Mouse (Mus musculus): ENCODE results near the gene Olfml2a. TPM values are rescaled to one million over a fixed set of nuclear protein-coding genes. Genes with fewer than 3 reads are reported as not detected.

Olfml2a gene
- total and polyA plus RNA-seq, 2 experiments from 2014 or later: 3.2 to 11.6 TPM

DNA sequence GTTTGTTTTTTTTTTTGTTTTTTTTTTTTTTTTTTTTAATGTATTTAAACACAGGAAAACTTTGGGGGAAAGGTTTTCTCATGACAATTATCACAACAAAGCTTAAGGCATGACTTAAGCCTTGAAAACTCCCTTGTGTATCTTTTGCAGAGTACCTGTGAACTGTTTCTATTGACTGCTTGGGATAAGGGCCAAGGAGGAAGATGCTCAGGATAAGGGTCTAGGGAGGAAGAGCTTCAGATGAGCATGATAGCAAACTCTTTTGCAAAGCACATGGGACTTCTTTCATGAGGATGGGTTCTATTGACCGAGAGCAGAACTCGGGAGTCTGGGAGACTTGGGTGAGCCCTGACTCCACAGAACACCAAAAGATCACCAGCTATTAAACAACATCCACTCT is 37.9 kb downstream of the Olfml2a start:
- Histone ChIP-seq H3K27me3 (ENCODE audit: insufficient read depth, low read length) (no peaks in the 10 kb centered on the region), H3K4me2 (ENCODE audit: low read depth) (no peak overlapping the region), H3K9me3 (ENCODE audit: low read length) (no peaks in the 10 kb centered on the region), H3K4me3 (ENCODE audit: low read depth, low read length) (no peak overlapping the region), H3K27ac (ENCODE audit: low read depth, low read length) (no peak overlapping the region), H3K36me3 (ENCODE audit: insufficient read depth) (no peaks in the 10 kb centered on the region), H3K9ac (no peak overlapping the region), H3K4me1 (ENCODE audit: insufficient read depth) (no peaks in the 10 kb centered on the region)
- no peak for DNase-seq
- ATAC-seq: no peak
- TF ChIP-seq CTCF (IDR thresholded peaks at IDR 0.05; ENCODE audit: low read depth): no peak
- WGBS: 92% methylated on average over 2 of the region's 2 CpGs

- Histone ChIP-seq H3K27me3 (ENCODE audit: insufficient read depth, low read length) (no peaks in the 10 kb centered on the region), H3K9me3 (ENCODE audit: low read length) (no peaks in the 10 kb centered on the region), H3K27ac (ENCODE audit: low read depth, low read length) (no peak overlapping the region), H3K4me3 (ENCODE audit: low read depth, low read length) (no peak overlapping the region), H3K9ac (no peak overlapping the region), H3K4me2 (ENCODE audit: low read depth) (no peak overlapping the region), H3K36me3 (ENCODE audit: insufficient read depth) (no peaks in the 10 kb centered on the region), H3K4me1 (ENCODE audit: insufficient read depth) (no peaks in the 10 kb centered on the region)
- ATAC-seq (no peak), DNase-seq (no peak)
- WGBS: 80% methylated on average over 5 of the region's 5 CpGs
- TF ChIP-seq CTCF (IDR thresholded peaks at IDR 0.05; ENCODE audit: low read depth): no peak
Observed at GRCm38 (mm10) chr2:38970057-38970456, 38.3 kb downstream of the Olfml2a start.

GRCm38 (mm10) chr2:38973223-38973622 is 41.4 kb downstream of the Olfml2a start:
- no peak for TF ChIP-seq CTCF (IDR thresholded peaks at IDR 0.05; ENCODE audit: low read depth)
- Histone ChIP-seq H3K4me2 (ENCODE audit: low read depth) (no peak overlapping the region), H3K36me3 (ENCODE audit: insufficient read depth) (no peaks in the 10 kb centered on the region), H3K27ac (ENCODE audit: low read depth, low read length) (no peak overlapping the region), H3K4me1 (ENCODE audit: insufficient read depth) (no peaks in the 10 kb centered on the region), H3K9me3 (ENCODE audit: low read length) (no peaks in the 10 kb centered on the region), H3K4me3 (ENCODE audit: low read depth, low read length) (no peak overlapping the region), H3K9ac (no peak overlapping the region), H3K27me3 (ENCODE audit: insufficient read depth, low read length) (no peaks in the 10 kb centered on the region)
- DNase-seq: no peak
- WGBS: 47% methylated on average over 2 of the region's 2 CpGs
- no peak for ATAC-seq

DNA sequence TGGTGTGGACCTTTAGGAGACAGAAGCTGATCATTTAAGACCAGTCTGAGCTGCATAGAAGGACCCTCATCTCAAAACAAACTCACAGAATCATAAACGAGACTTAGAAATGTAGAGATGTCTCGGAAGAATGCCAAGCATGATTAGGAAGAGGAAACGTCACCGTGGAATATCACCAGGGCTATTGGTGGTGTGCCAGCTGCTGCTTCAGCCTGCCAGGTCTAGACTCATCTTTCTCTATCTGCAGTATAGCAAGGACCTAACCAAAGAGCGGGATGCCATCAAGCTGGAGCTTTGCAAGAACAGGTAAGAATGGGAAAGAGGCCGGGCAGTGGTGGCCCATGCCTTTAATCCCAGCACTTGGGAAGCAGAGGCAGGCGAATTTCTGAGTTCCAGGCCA is 41.9 kb downstream of the Olfml2a start:
- no peak overlapping the region for H3K27ac ChIP-seq (ENCODE audit: low read depth, low read length)
- 70% methylated on average over 7 of the region's 7 CpGs for WGBS
- H3K27me3 ChIP-seq (ENCODE audit: insufficient read depth, low read length): no peaks in the 10 kb centered on the region
- no peak overlapping the region for H3K4me3 ChIP-seq (ENCODE audit: low read depth, low read length)
- no peak overlapping the region for H3K9ac ChIP-seq
- H3K4me2 ChIP-seq (ENCODE audit: low read depth): no peak overlapping the region
- ATAC-seq (no peak), DNase-seq (peak; percentile 37)
- TF ChIP-seq CTCF (IDR thresholded peaks at IDR 0.05; ENCODE audit: low read depth): no peak
- no peaks in the 10 kb centered on the region for H3K36me3 ChIP-seq (ENCODE audit: insufficient read depth)
- H3K4me1 ChIP-seq (ENCODE audit: insufficient read depth): no peaks in the 10 kb centered on the region
- no peaks in the 10 kb centered on the region for H3K9me3 ChIP-seq (ENCODE audit: low read length)

- Histone ChIP-seq H3K9me3 (ENCODE audit: low read length) (no peaks in the 10 kb centered on the region), H3K9ac (no peak overlapping the region), H3K4me1 (ENCODE audit: insufficient read depth) (no peaks in the 10 kb centered on the region), H3K4me2 (ENCODE audit: low read depth) (no peak overlapping the region), H3K36me3 (ENCODE audit: insufficient read depth) (no peaks in the 10 kb centered on the region), H3K27ac (ENCODE audit: low read depth, low read length) (no peak overlapping the region), H3K4me3 (ENCODE audit: low read depth, low read length) (no peak overlapping the region), H3K27me3 (ENCODE audit: insufficient read depth, low read length) (no peaks in the 10 kb centered on the region)
- WGBS: 63% methylated on average over 2 of the region's 2 CpGs
- TF ChIP-seq CTCF (IDR thresholded peaks at IDR 0.05; ENCODE audit: low read depth): no peak
- no peak for ATAC-seq
- no peak for DNase-seq
Observed at GRCm38 (mm10) chr2:38974171-38974570, 42.4 kb downstream of the Olfml2a start.

GRCm38 (mm10) chr2:38975181-38975580 is 43.4 kb downstream of the Olfml2a start:
- Histone ChIP-seq H3K4me1 (ENCODE audit: insufficient read depth) (no peaks in the 10 kb centered on the region), H3K4me2 (ENCODE audit: low read depth) (no peak overlapping the region), H3K9ac (no peak overlapping the region), H3K4me3 (ENCODE audit: low read depth, low read length) (no peak overlapping the region), H3K27ac (ENCODE audit: low read depth, low read length) (no peak overlapping the region), H3K36me3 (ENCODE audit: insufficient read depth) (no peaks in the 10 kb centered on the region), H3K9me3 (ENCODE audit: low read length) (no peaks in the 10 kb centered on the region), H3K27me3 (ENCODE audit: insufficient read depth, low read length) (no peaks in the 10 kb centered on the region)
- DNase-seq: no peak
- WGBS: 94% methylated on average over 3 of the region's 3 CpGs
- ATAC-seq: no peak
- no peak for TF ChIP-seq CTCF (IDR thresholded peaks at IDR 0.05; ENCODE audit: low read depth)

DNA sequence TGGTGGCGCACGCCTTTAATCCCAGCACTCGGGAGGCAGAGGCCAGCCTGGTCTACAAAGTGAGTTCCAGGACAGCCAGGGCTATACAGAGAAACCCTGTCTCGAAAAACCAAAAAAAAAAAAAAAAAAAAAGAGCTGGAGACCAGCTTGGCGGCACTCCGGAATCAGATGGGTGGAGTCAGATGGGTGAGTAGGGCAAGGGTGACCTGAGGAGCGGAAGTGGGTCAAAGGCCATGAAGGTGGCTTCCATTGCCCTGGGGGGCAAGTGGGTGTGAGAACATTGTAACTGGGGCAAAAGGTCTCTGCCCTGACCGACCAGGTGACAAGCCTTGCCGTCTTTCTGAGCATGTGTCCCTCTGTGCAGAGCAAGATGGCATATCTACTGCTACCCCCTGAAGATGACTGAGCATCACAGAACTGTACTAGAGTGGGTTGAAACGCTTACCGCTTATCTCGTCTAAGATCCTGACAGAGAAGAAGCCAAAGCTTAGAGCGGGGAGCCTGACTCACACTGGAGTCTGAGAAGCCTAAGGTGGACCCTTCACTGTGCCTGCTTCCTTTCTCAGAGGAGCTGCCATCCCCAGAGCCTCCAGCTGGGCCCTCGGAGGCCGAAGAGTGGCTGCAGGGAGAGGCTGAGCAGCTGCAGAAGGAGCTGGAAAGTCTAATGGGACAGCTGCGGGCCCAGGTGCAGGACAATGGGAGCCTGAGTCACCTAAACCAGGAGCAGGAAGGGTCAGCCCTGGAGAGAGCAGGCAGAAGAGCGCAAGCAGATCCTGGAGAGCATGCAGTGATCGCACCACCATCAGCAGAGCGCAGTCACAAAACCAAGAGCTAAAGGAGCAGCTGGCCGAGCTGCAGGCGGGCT is 44.4 kb downstream of the Olfml2a start:
- no peaks in the 10 kb centered on the region for H3K36me3 ChIP-seq (ENCODE audit: insufficient read depth)
- no peak for TF ChIP-seq CTCF (IDR thresholded peaks at IDR 0.05; ENCODE audit: low read depth)
- no peak overlapping the region for H3K27ac ChIP-seq (ENCODE audit: low read depth, low read length)
- DNase-seq (no peak), ATAC-seq (no peak)
- no peaks in the 10 kb centered on the region for H3K9me3 ChIP-seq (ENCODE audit: low read length)
- WGBS: 85% methylated on average over 21 of the region's 21 CpGs
- H3K9ac ChIP-seq: no peak overlapping the region
- H3K27me3 ChIP-seq (ENCODE audit: insufficient read depth, low read length): no peaks in the 10 kb centered on the region
- no peak overlapping the region for H3K4me3 ChIP-seq (ENCODE audit: low read depth, low read length)
- no peak overlapping the region for H3K4me2 ChIP-seq (ENCODE audit: low read depth)
- no peaks in the 10 kb centered on the region for H3K4me1 ChIP-seq (ENCODE audit: insufficient read depth)
